Mouse (Mus musculus) adrenal gland, adult 10 weeks (tissue): ENCODE measurements around the gene Hist2h3c1. TPM values are rescaled to one million over a fixed set of nuclear protein-coding genes. Genes with fewer than 3 reads are reported as not detected.

Experiments used
- polyA plus RNA-seq: library from polyadenylated mRNA; stranded (reverse); fragments of 350-450 nt; fragmentation: Illumina TruSeq; extraction: RNeasy Lipid Tissue Mini Kit (QIAGEN cat#74804); gene quantifications from one replicate; pipeline ENCODE4 v1.2.3, GENCODE M21; 2014; ENCODE audit warnings: low read depth, low replicate concordance

Gene Hist2h3c1
- 46.1 TPM for polyA plus RNA-seq

DNA sequence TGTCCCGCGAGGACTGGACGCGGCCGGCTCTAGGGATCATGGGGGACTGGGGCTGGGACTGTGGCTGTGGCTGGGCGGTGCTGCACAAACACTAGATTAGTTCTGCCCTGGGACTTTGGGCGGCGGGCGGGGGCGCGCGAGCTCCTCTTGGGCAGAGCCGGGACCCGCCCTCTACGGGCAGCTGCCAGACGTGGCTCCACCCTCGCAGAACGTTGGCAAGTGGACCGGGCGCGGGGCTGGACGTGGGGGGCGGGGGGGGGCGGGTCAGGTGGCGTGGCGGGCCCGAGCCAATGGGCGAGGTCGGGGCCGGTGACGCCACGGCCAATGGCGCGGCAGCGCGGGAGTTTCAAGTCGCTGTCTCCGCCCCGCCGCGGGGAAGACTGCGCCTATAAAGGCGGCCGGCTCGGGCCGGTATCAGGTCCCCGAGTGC lies at the start of gene Hist2h3c1:
Hist2h3c1 (plus strand) TSS at position 259 of the 430 bp plus-strand sequence.

GRCm38 (mm10) chr3:96219661-96220130 lies 26.8 kb upstream of the Hist2h3c1 start, which contains the start of the genes Bola1 and Hist2h2ab:
Gene Bola1, minus strand, starts transcription at chr3:96219709.
Gene Hist2h2ab, plus strand, starts transcription at chr3:96219865.

DNA sequence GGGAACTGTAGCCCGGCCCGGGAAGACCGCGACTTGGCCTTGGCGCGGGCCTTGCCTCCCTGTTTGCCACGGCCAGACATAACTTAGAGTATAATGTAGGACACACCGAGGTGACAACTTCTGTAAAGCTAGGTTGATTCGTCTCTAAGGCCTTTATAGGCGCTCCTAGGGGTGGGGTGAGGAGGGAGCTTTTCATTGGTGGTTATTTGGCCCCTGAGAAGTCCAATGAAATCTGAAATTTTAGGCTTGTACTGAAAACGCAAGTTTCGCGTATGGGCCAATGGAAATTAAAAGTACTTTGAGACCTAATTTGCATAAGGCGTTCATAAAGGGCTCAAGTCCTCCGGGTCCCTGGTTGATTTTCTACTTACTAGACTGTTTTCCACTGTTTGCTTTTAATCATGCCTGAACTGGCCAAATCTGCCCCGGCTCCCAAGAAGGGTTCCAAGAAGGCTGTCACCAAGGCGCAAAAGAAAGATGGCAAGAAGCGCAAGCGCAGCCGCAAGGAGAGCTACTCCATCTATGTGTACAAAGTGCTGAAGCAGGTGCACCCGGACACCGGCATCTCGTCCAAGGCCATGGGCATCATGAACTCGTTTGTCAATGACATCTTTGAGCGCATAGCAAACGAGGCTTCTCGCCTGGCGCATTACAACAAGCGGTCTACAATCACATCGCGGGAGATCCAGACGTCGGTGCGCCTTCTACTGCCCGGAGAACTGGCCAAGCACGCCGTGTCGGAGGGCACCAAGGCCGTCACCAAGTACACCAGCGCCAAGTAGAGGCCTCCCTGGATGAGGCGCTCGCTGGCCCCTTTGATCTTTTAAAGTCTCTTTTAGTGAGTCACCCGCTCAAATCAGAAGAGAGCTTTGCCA lies 25.5 kb upstream of the Hist2h3c1 start, which contains the start of the genes Hist2h2ac and Hist2h2be:
Hist2h2ac (minus strand) TSS at position 116 of the 875 bp plus-strand sequence.
Hist2h2be (plus strand) TSS at position 355 of the 875 bp plus-strand sequence.

GRCm38 (mm10) chr3:96238954-96239793 lies 7.3 kb upstream of the Hist2h3c1 start, which contains the start of gene Hist2h3c2:
Gene Hist2h3c2, minus strand, starts transcription at chr3:96239127.

GRCm38 (mm10) chr3:96239949-96240798 lies 6.3 kb upstream of the Hist2h3c1 start, which contains the start of gene Hist2h2aa2:
Gene Hist2h2aa2, minus strand, starts transcription at chr3:96240276.

DNA sequence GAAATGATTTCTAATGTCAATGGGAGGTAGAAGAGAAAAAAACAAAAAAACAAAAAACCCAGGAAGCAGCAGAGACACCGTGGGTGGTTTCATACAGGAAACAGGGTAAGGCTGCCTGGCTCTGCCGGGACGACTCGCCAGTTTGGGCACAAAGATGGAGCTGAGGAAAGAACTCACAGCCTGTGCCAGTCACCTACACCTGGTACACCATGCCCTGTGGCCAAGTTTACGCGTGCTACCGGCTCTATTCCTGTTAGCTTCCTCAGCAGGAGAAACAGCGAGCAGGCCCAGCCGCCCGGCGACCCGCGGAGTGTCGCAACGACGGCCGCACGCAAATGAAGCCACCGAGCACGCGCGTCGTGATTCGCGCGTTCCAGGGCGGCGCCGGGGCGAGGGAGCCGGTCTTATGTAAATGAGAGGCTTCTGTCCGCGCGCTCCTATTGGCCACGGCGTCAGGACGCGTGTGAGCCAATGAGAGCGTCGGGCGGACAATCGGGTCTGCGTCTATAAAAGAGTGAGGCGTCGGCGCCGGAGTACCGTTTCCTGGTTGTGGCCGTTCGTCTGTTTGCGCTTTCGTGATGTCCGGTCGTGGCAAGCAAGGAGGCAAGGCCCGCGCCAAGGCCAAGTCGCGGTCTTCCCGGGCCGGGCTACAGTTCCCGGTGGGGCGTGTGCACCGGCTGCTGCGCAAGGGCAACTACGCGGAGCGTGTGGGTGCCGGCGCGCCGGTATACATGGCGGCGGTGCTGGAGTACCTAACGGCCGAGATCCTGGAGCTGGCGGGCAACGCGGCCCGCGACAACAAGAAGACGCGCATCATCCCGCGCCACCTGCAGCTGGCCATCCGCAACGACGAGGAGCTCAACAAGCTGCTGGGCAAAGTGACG lies 1.2 kb upstream of the Hist2h3c1 start, which contains the start of gene Hist2h2aa1:
Hist2h2aa1 (plus strand) TSS at position 495 of the 884 bp plus-strand sequence.

DNA sequence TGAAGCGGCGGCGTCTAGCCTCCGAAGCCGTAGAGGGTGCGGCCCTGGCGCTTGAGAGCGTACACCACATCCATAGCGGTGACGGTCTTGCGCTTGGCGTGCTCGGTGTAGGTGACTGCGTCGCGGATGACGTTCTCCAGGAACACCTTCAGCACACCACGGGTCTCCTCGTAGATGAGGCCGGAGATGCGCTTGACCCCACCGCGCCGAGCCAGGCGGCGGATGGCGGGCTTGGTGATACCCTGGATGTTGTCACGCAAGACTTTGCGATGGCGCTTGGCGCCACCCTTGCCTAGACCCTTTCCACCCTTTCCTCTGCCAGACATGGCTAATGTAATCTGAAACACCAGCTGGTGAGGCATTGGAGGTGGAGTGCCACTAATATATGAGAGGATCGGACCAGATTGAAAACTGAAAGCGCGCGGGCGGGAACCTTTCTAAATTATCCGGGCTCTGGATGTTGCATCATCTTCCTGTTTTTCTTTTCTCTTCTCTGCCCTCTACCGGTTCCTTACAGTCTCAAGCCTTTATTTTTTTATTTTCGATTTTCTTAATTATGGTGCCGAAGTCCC lies 16.6 kb downstream of the Hist2h3c1 start, which contains the start of gene Hist2h4:
Hist2h4 (minus strand) TSS at position 333 of the 572 bp plus-strand sequence.

GRCm38 (mm10) chr3:96268051-96268775 lies 21.7 kb downstream of the Hist2h3c1 start, which contains the start of gene Hist2h3b:
Gene Hist2h3b, plus strand, starts transcription at chr3:96268654.

DNA sequence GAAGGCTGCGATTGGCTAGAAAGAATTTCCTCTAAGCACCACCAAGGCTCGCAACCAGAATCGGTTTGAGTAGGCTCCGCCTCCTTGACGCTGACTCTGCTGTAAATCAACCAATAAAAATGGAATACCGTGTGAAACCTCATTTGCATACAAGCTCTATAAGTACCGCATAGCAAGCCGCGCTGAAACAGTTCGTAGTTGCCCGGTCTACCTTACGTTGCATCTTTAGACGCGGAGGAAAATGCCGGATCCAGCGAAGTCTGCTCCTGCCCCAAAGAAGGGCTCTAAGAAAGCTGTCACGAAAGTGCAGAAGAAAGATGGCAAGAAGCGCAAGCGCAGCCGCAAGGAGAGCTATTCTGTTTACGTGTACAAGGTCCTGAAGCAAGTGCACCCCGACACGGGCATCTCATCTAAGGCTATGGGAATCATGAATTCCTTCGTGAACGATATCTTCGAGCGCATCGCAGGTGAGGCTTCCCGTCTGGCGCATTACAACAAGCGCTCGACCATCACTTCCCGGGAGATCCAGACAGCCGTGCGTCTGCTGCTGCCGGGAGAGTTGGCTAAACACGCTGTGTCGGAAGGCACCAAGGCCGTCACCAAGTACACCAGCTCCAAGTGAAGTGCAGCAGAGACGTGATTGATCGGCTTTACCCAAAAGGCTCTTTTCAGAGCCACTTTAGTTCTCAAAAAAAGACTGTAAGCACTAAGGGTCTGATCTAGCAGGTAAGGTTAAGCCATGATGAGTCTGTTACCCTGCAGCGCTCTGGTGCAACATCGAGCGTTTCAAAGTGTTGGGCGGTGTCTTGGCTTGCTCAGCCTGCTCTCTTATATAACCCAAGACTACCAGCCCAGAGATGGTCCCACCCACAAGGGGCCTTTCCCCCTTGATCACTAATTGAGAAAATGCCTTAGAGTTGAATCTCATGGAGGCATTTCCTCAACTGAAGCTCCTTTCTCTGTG lies 23.3 kb downstream of the Hist2h3c1 start, which contains the start of gene Hist2h2bb:
Hist2h2bb (plus strand) TSS at position 242 of the 964 bp plus-strand sequence.

GRCm38 (mm10) chr3:96293787-96294186 lies 47.3 kb downstream of the Hist2h3c1 start, which contains the start of gene Fcgr1:
Gene Fcgr1, minus strand, starts transcription at chr3:96293969.

Other genes with a start within 250 kb of the Hist2h3c1 start
- gene Vps45, start 188.2 kb upstream of the Hist2h3c1 start, polyA plus RNA-seq: 74.0 TPM
- gene Otud7b, start 142.2 kb upstream of the Hist2h3c1 start, polyA plus RNA-seq: 26.7 TPM
- gene Mtmr11, start 84.7 kb upstream of the Hist2h3c1 start, polyA plus RNA-seq: 15.3 TPM
- 15.0 TPM for gene Sf3b4, start 74.4 kb upstream of the Hist2h3c1 start, polyA plus RNA-seq
- gene Sv2a, start 65.5 kb upstream of the Hist2h3c1 start, polyA plus RNA-seq: 3.7 TPM
- 4.2 TPM for gene Bola1, start 27.0 kb upstream of the Hist2h3c1 start, polyA plus RNA-seq
- gene Hist2h2ab, start 26.8 kb upstream of the Hist2h3c1 start, polyA plus RNA-seq: not detected
- gene Hist2h2ac, start 25.8 kb upstream of the Hist2h3c1 start, polyA plus RNA-seq: not detected
- 23.5 TPM for gene Hist2h2be, start 25.6 kb upstream of the Hist2h3c1 start, polyA plus RNA-seq
- 8.0 TPM for gene Hist2h3c2, start 7.6 kb upstream of the Hist2h3c1 start, polyA plus RNA-seq
- gene Hist2h2aa2, start 6.4 kb upstream of the Hist2h3c1 start, polyA plus RNA-seq: not detected
- gene Hist2h2aa1, start 1.2 kb upstream of the Hist2h3c1 start, polyA plus RNA-seq: not detected
- gene Hist2h4, start 16.6 kb downstream of the Hist2h3c1 start, polyA plus RNA-seq: 0.99 TPM
- gene Hist2h3b, start 22.0 kb downstream of the Hist2h3c1 start, polyA plus RNA-seq: not detected
- not detected for gene Hist2h2bb, start 23.1 kb downstream of the Hist2h3c1 start, polyA plus RNA-seq
- 0.99 TPM for gene Fcgr1, start 47.3 kb downstream of the Hist2h3c1 start, polyA plus RNA-seq
- gene BC107364, start 205.6 kb downstream of the Hist2h3c1 start, polyA plus RNA-seq: not detected